Mouse (Mus musculus) ovary, postnatal 10 days (tissue): ENCODE data around the gene Tnpo1.
"Not testable (repeated sequence)": the region's sequence is repeated elsewhere in the genome, so short reads cannot be mapped to it uniquely, and the experiment has no call there.

Source experiments
- DNase-seq: peaks from one replicate; pipeline ENCODE4 v3.0.0; 2022; ENCODE audit warnings: low spot score

Tnpo1 gene

GRCm38 (mm10) chr13:98818205-98818604 is 108.0 kb downstream of the Tnpo1 start:
- no peak for DNase-seq

DNA sequence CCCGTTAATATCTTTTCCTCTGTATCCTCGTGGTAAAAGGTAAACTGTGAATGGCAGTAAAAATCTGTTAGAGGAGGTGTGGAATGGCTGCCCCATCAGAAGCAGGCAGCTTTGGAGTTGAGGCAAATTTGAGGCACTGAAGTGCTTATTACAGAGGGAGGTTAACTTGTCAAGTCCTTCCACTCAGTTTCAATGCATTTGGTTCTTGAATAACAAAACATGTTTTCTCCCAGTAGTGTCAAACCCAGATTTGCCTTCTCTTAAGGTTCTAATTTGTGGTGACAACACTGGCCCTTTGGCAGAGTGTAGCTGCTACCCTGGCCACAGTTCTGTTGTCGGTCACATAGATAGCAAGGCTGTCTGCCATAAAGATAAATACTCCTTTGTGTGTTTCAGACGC is 108.4 kb downstream of the Tnpo1 start:
- DNase-seq: no peak

- not testable (repeated sequence) for DNase-seq
Measured at GRCm38 (mm10) chr13:98816981-98817660, 109.1 kb downstream of the Tnpo1 start.

GRCm38 (mm10) chr13:98816571-98816970 is 109.6 kb downstream of the Tnpo1 start:
- DNase-seq: no peak

GRCm38 (mm10) chr13:98815147-98815785 is 110.9 kb downstream of the Tnpo1 start, which contains the start of gene Fcho2:
Gene Fcho2, minus strand, starts transcription at chr13:98815449.
- peak; percentile 96 for DNase-seq

DNA sequence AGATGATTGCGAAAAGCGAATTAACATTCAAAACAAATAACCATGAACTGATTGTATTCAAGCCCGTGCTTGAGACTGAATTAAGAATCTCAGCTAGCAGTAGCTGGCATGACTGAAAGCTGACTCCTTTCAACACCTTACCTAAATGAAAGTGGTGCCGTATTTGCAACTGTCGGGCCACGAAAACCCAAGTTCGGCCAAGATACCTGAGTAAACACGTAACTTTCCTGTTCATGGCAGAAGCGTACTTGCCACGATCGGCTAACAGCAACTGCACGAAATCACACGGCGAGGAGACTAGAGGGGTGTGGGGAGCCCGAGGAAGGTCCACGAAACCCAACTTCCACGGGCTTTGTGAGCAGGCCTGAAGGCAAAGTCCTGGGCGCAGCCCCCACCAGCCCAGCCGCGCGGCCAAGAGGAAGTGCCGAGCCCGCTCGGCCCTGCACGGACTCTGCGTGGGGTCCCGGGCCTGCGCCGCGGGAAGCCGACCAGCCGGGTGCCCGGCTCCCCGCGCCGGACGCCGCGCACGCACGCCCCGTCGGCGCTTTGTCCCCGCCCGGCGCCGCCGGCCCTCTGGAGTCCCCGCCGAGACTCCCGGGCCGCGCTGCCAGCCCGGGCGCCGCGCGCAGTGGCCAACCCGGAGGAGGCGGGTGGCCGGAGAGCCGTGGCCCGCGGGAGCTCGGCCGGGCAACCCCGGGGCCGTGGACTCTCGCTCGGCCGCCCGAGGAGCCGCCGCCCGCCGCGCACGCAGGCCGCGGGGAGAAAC is 111.7 kb downstream of the Tnpo1 start:
- DNase-seq: peak; percentile 49

GRCm38 (mm10) chr13:98813596-98814274 is 112.4 kb downstream of the Tnpo1 start:
- DNase-seq: no peak

DNA sequence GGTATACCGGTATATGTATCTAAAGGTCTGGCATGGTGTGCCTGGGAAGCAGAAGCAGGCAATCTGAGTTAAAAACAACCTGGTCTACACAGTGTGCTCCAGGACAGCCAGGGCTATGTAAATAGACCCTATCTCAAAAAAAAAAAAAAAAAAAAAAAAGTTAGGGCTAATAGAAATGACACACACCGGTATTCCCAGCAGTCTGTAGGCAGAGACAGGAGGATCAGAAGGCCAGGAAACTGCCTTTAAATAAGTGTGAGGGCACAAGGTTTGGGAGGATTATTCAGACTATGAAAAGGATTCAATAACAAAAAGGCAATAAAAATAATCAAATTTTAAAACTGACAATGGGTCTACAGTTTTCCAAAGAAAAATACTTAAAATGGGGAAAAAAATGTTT is 113.0 kb downstream of the Tnpo1 start:
- no peak for DNase-seq

DNA sequence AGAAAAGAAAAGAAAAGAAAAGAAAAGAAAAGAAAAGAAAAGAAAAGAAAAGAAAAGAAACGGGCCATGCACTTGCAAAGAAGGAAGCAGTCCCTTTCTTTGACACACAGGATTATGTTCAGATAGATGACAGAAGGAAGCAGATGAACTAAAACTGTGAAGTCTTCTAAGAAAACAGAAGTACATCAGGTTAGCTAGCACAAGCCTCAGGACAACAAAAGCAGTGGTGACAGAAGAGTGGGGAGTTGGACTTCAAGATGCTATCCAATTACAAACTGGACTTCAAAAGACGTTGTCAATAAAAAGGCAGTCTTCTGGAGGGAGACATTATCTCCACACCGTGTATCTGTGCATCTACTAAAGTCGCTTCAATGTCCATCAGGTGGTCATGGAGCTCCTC is 113.9 kb downstream of the Tnpo1 start:
- DNase-seq: no peak

GRCm38 (mm10) chr13:98810143-98810542 is 116.0 kb downstream of the Tnpo1 start:
- DNase-seq: no peak

- DNase-seq: no peak
Measured at GRCm38 (mm10) chr13:98809087-98809486, 117.1 kb downstream of the Tnpo1 start.

- DNase-seq: no peak
Measured at GRCm38 (mm10) chr13:98804480-98804879, 121.7 kb downstream of the Tnpo1 start.

- no peak for DNase-seq
Measured at GRCm38 (mm10) chr13:98803699-98804098, 122.5 kb downstream of the Tnpo1 start.

GRCm38 (mm10) chr13:98802957-98803356 is 123.2 kb downstream of the Tnpo1 start:
- no peak for DNase-seq

GRCm38 (mm10) chr13:98795511-98795910 is 130.7 kb downstream of the Tnpo1 start:
- no peak for DNase-seq

DNA sequence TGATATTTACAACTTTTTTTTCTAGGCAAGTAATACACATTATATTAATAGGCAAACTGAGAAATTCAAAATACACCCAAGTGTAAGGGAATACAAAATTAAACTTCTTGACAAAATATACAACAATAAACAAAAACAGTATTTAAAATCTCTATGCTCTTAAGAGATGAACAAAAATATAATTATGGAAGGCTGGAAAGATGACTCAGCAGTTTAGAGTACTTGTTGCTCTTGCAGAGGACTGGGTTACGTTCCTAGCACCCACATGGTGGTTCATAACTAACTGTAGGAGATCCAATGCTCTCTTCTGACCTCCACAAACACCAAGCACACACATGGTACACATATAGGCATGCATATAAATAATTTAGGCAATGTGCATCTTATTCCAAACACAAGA is 133.3 kb downstream of the Tnpo1 start:
- DNase-seq: no peak

DNA sequence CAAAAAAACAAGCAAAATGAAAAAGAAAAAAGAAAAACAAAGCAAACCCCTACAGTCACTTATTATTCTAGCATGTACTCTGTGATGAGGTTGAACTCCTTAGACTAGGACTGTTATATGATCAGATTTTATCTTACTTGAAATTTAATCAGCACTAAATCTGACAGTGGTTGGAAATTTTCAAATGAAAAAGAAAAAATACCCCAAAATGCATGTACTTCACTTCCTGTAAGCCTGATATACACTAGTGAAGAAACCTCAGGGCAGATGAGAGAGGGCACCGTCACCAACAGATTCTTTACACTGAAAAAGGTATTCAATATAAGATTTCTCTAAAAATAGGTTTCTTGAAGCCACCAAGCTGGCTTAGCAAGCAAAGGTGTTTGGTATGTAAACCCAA is 134.5 kb downstream of the Tnpo1 start:
- no peak for DNase-seq
